Mouse (Mus musculus) C2C12 (cell line): Measurements from ENCODE around the gene Cep350.

Source experiments
- CTCF ChIP-seq: IDR thresholded peaks from one replicate; pipeline ENCODE4 v1.5.1; 2011; ENCODE audit not compliant: control insufficient read depth, insufficient read depth, insufficient read length
- MAX ChIP-seq: IDR thresholded peaks from one replicate; pipeline ENCODE4 v1.6.1; 2011; ENCODE audit warnings: mild to moderate bottlenecking, control low read depth
- MYOD1 ChIP-seq: IDR thresholded peaks from one replicate; pipeline ENCODE4 v1.6.1; 2011; ENCODE audit warnings: low read depth; ENCODE audit not compliant: control insufficient read depth, insufficient read length
- MYOG ChIP-seq: IDR thresholded peaks from one replicate; pipeline ENCODE4 v1.6.1; 2011; ENCODE audit not compliant: control insufficient read depth, insufficient read length; ENCODE audit errors: extremely low read depth
- USF1 ChIP-seq: IDR thresholded peaks from one replicate; pipeline ENCODE4 v1.6.1; 2011; ENCODE audit warnings: low read depth, mild to moderate bottlenecking, control low read depth, moderate library complexity

- TF ChIP-seq USF1, result no peak
- no peak for TF ChIP-seq MAX
- no peak for TF ChIP-seq CTCF
- TF ChIP-seq MYOD1, result no peak
- TF ChIP-seq MYOG, result no peak
Measured at GRCm38 (mm10) chr1:155944361-155944760, 28.7 kb downstream of the Cep350 start.
